Mouse (Mus musculus) ES-E14 (cell line): ENCODE data around the gene Pidd1.

ENCODE experiments used
- CHD2 ChIP-seq: IDR thresholded peaks from 2 replicates; pipeline ENCODE4 v1.6.1; 2014; ENCODE audit warnings: mild to moderate bottlenecking, low read depth, low read length, inconsistent platforms
- HCFC1 ChIP-seq: IDR thresholded peaks from 2 replicates; pipeline ENCODE4 v1.6.1; 2012; ENCODE audit warnings: low read length, inconsistent platforms, borderline replicate concordance; ENCODE audit not compliant: insufficient read depth
- ZC3H11A ChIP-seq: IDR thresholded peaks from 2 replicates; pipeline ENCODE4 v1.6.1; 2012; ENCODE audit warnings: low read depth, mild to moderate bottlenecking, inconsistent platforms, low read length, borderline replicate concordance
- ZNF384 ChIP-seq: IDR thresholded peaks from 2 replicates; pipeline ENCODE4 v1.6.1; 2012; ENCODE audit warnings: low read depth, low read length, inconsistent platforms

GRCm38 (mm10) chr7:141469352-141469751 is 25.5 kb upstream of the Pidd1 start:
- no peak for TF ChIP-seq CHD2
- no peak for TF ChIP-seq HCFC1
- no peak for TF ChIP-seq ZNF384
- no peak for TF ChIP-seq ZC3H11A
